Mouse (Mus musculus): ENCODE measurements at regions not wholly inside any gene's neighbourhood (a gene's known extent, or its start where the extent isn't known, plus 50 kb on each side); places are given as distances from the start of the nearest gene placed in this dataset.

GRCm38 (mm10) chr8:34520664-34521063 lies 409.1 kb upstream of the Gm10131 start:
- Histone ChIP-seq H3K27me3 (ENCODE audit: control insufficient read depth, insufficient read depth, insufficient read length) (no peaks in the 10 kb centered on the region), H3K79me2 (ENCODE audit: control insufficient read depth, insufficient read depth) (no peaks in the 10 kb centered on the region), H3ac (ENCODE audit: control insufficient read depth, insufficient read length) (no peak overlapping the region), H3K4me2 (ENCODE audit: low read depth) (no peak overlapping the region), H3K36me3 (ENCODE audit: control insufficient read depth, insufficient read depth) (no peaks in the 10 kb centered on the region), H3K4me3 (no peak overlapping the region)
- TF ChIP-seq TCF12 (IDR thresholded peaks at IDR 0.05; ENCODE audit: insufficient read depth, poor library complexity, severe bottlenecking) (no peak), TCF3 (IDR thresholded peaks at IDR 0.05; ENCODE audit: insufficient read length, low read depth) (no peak), CEBPB (IDR thresholded peaks at IDR 0.05; ENCODE audit: insufficient read depth, poor library complexity, severe bottlenecking) (no peak), POLR2A (IDR thresholded peaks at IDR 0.05; ENCODE audit: insufficient read length, low read depth) (no peak), USF1 (IDR thresholded peaks at IDR 0.05; ENCODE audit: low read depth) (no peak), REST (IDR thresholded peaks at IDR 0.05; ENCODE audit: insufficient read depth, insufficient read length) (no peak), POLR2AphosphoS2 (IDR thresholded peaks at IDR 0.05; ENCODE audit: insufficient read length, low read depth) (no peak), MAX (IDR thresholded peaks at IDR 0.05; ENCODE audit: low read depth) (no peak), SRF (IDR thresholded peaks at IDR 0.05; ENCODE audit: control insufficient read depth, insufficient read length, low read depth) (no peak)

- Histone ChIP-seq H3K79me2 (ENCODE audit: control insufficient read depth, insufficient read depth) (no peaks in the 10 kb centered on the region), H3K36me3 (ENCODE audit: control insufficient read depth, insufficient read depth) (no peaks in the 10 kb centered on the region), H3K4me2 (ENCODE audit: low read depth) (no peak overlapping the region), H3K27me3 (ENCODE audit: control insufficient read depth, insufficient read depth, insufficient read length) (no peaks in the 10 kb centered on the region), H3K4me3 (no peak overlapping the region), H3ac (ENCODE audit: control insufficient read depth, insufficient read length) (no peak overlapping the region)
- TF ChIP-seq REST (IDR thresholded peaks at IDR 0.05; ENCODE audit: insufficient read depth, insufficient read length) (no peak), POLR2A (IDR thresholded peaks at IDR 0.05; ENCODE audit: insufficient read length, low read depth) (no peak), TCF12 (IDR thresholded peaks at IDR 0.05; ENCODE audit: insufficient read depth, poor library complexity, severe bottlenecking) (no peak), E2F4 (IDR thresholded peaks at IDR 0.05; ENCODE audit: insufficient read depth) (no peak), CEBPB (IDR thresholded peaks at IDR 0.05; ENCODE audit: insufficient read depth, poor library complexity, severe bottlenecking) (no peak), USF1 (IDR thresholded peaks at IDR 0.05; ENCODE audit: low read depth) (no peak), SRF (IDR thresholded peaks at IDR 0.05; ENCODE audit: control insufficient read depth, insufficient read length, low read depth) (no peak), MAX (IDR thresholded peaks at IDR 0.05; ENCODE audit: low read depth) (no peak), POLR2AphosphoS2 (IDR thresholded peaks at IDR 0.05; ENCODE audit: insufficient read length, low read depth) (no peak), MYOD1 (IDR thresholded peaks at IDR 0.05; ENCODE audit: control insufficient read depth in 1 of 3, insufficient read length in 2 of 3, low read depth in 2 of 3) (no peak), MYOG (IDR thresholded peaks at IDR 0.05; ENCODE audit: control insufficient read depth in 1 of 3, insufficient read depth in 1 of 3, insufficient read length in 2 of 3, low read depth in 2 of 3) (no peak), TCF3 (IDR thresholded peaks at IDR 0.05; ENCODE audit: insufficient read length, low read depth) (no peak)
Observed at GRCm38 (mm10) chr8:34513459-34514090, 402.0 kb upstream of the Gm10131 start.

GRCm38 (mm10) chr8:34505829-34506555 lies 394.5 kb upstream of the Gm10131 start:
- TF ChIP-seq MAX (IDR thresholded peaks at IDR 0.05; ENCODE audit: low read depth) (no peak), E2F4 (IDR thresholded peaks at IDR 0.05; ENCODE audit: insufficient read depth) (no peak), SRF (IDR thresholded peaks at IDR 0.05; ENCODE audit: control insufficient read depth, insufficient read length, low read depth) (no peak), POLR2AphosphoS2 (IDR thresholded peaks at IDR 0.05; ENCODE audit: insufficient read length, low read depth) (no peak), MYOG (IDR thresholded peaks at IDR 0.05; ENCODE audit: control insufficient read depth in 1 of 3, insufficient read depth in 1 of 3, insufficient read length in 2 of 3, low read depth in 2 of 3) (no peak), POLR2A (IDR thresholded peaks at IDR 0.05; ENCODE audit: insufficient read length, low read depth) (no peak), REST (IDR thresholded peaks at IDR 0.05; ENCODE audit: insufficient read depth, insufficient read length) (no peak), MYOD1 (IDR thresholded peaks at IDR 0.05; ENCODE audit: control insufficient read depth in 1 of 3, insufficient read length in 2 of 3, low read depth in 2 of 3) (no peak), TCF3 (IDR thresholded peaks at IDR 0.05; ENCODE audit: insufficient read length, low read depth) (no peak), USF1 (IDR thresholded peaks at IDR 0.05; ENCODE audit: low read depth) (no peak), CEBPB (IDR thresholded peaks at IDR 0.05; ENCODE audit: insufficient read depth, poor library complexity, severe bottlenecking) (no peak), TCF12 (IDR thresholded peaks at IDR 0.05; ENCODE audit: insufficient read depth, poor library complexity, severe bottlenecking) (no peak)
- Histone ChIP-seq H3K79me2 (ENCODE audit: control insufficient read depth, insufficient read depth) (no peaks in the 10 kb centered on the region), H3K4me2 (ENCODE audit: low read depth) (no peak overlapping the region), H3K4me3 (no peak overlapping the region), H3K36me3 (ENCODE audit: control insufficient read depth, insufficient read depth) (no peaks in the 10 kb centered on the region), H3K27me3 (ENCODE audit: control insufficient read depth, insufficient read depth, insufficient read length) (no peaks in the 10 kb centered on the region), H3ac (ENCODE audit: control insufficient read depth, insufficient read length) (no peak overlapping the region)

GRCm38 (mm10) chr8:34505102-34505501 lies 393.6 kb upstream of the Gm10131 start:
- H3K79me2 ChIP-seq (ENCODE audit: control insufficient read depth, insufficient read depth) = no peaks in the 10 kb centered on the region
- no peak overlapping the region for H3ac ChIP-seq (ENCODE audit: control insufficient read depth, insufficient read length)
- no peak overlapping the region for H3K4me3 ChIP-seq
- TF ChIP-seq MAX (IDR thresholded peaks at IDR 0.05; ENCODE audit: low read depth) = no peak
- TF ChIP-seq TCF12 (IDR thresholded peaks at IDR 0.05; ENCODE audit: insufficient read depth, poor library complexity, severe bottlenecking) = no peak
- TF ChIP-seq MYOG (IDR thresholded peaks at IDR 0.05; ENCODE audit: control insufficient read depth in 1 of 3, insufficient read depth in 1 of 3, insufficient read length in 2 of 3, low read depth in 2 of 3) = no peak
- TF ChIP-seq SRF (IDR thresholded peaks at IDR 0.05; ENCODE audit: control insufficient read depth, insufficient read length, low read depth) = no peak
- no peak for TF ChIP-seq REST (IDR thresholded peaks at IDR 0.05; ENCODE audit: insufficient read depth, insufficient read length)
- TF ChIP-seq POLR2AphosphoS2 (IDR thresholded peaks at IDR 0.05; ENCODE audit: insufficient read length, low read depth) = no peak
- no peak for TF ChIP-seq E2F4 (IDR thresholded peaks at IDR 0.05; ENCODE audit: insufficient read depth)
- TF ChIP-seq MYOD1 (IDR thresholded peaks at IDR 0.05; ENCODE audit: control insufficient read depth in 1 of 3, insufficient read length in 2 of 3, low read depth in 2 of 3) = no peak
- no peak for TF ChIP-seq CEBPB (IDR thresholded peaks at IDR 0.05; ENCODE audit: insufficient read depth, poor library complexity, severe bottlenecking)
- TF ChIP-seq POLR2A (IDR thresholded peaks at IDR 0.05; ENCODE audit: insufficient read length, low read depth) = no peak
- TF ChIP-seq USF1 (IDR thresholded peaks at IDR 0.05; ENCODE audit: low read depth) = no peak
- no peak for TF ChIP-seq TCF3 (IDR thresholded peaks at IDR 0.05; ENCODE audit: insufficient read length, low read depth)
- no peaks in the 10 kb centered on the region for H3K36me3 ChIP-seq (ENCODE audit: control insufficient read depth, insufficient read depth)
- H3K4me2 ChIP-seq (ENCODE audit: low read depth) = no peak overlapping the region
- no peaks in the 10 kb centered on the region for H3K27me3 ChIP-seq (ENCODE audit: control insufficient read depth, insufficient read depth, insufficient read length)
